Mouse (Mus musculus) kidney, adult 2 months (tissue): ENCODE measurements at regions not wholly inside any gene's neighbourhood (a gene's known extent, or its start where the extent isn't known, plus 50 kb on each side); places are given as distances from the start of the nearest gene placed in this dataset.

Experiments
- DNase-seq: peaks from one replicate; pipeline ENCODE4 v3.0.0; 2021
- H3K27ac ChIP-seq: fragments of 200-500 bp; 2 replicates; pipeline ENCODE4 v1.5.1; 2012; ENCODE audit warnings: low read depth, low read length, control low read depth, inconsistent platforms; ENCODE audit not compliant: insufficient read depth
- H3K27me3 ChIP-seq: fragments of 200-500 bp; replicated peaks from 2 replicates; pipeline ENCODE4 v1.6.1; 2012; ENCODE audit warnings: mild to moderate bottlenecking, moderate library complexity, low read length, inconsistent platforms; ENCODE audit not compliant: control insufficient read depth, insufficient read depth
- H3K36me3 ChIP-seq: fragments of 200-500 bp; 2 replicates; pipeline ENCODE4 v1.6.1; 2012; ENCODE audit warnings: mild to moderate bottlenecking, moderate library complexity, low read length, inconsistent platforms; ENCODE audit not compliant: control insufficient read depth, insufficient read depth
- H3K4me1 ChIP-seq: fragments of 200-500 bp; 2 replicates; pipeline ENCODE4 v1.6.1; 2011; ENCODE audit warnings: low read length; ENCODE audit not compliant: control insufficient read depth, insufficient read depth
- H3K4me3 ChIP-seq: fragments of 200-500 bp; 2 replicates; pipeline ENCODE4 v1.5.1; 2011; ENCODE audit warnings: mild to moderate bottlenecking, low read depth, low read length, control low read depth; ENCODE audit not compliant: insufficient read depth
- CTCF ChIP-seq: fragments of 200-500 bp; conservative IDR thresholded peaks from 2 replicates; pipeline ENCODE4 v1.5.1; 2011; ENCODE audit warnings: low read depth, mild to moderate bottlenecking, control low read depth, low read length, moderate library complexity, mixed read lengths; ENCODE audit not compliant: insufficient read depth, insufficient read length
- POLR2A ChIP-seq: fragments of 200-500 bp; IDR thresholded peaks from one replicate; pipeline ENCODE4 v1.6.1; 2011; ENCODE audit warnings: low read depth, low read length, control low read depth
- WGBS: fragments of 180-500 bp; shearing (Covaris S2); methylation state at CpG from one replicate; pipeline ENCODE4 v1.1.7; 2018; 5-methylcytosine and 5-hydroxymethylcytosine counted together

DNA sequence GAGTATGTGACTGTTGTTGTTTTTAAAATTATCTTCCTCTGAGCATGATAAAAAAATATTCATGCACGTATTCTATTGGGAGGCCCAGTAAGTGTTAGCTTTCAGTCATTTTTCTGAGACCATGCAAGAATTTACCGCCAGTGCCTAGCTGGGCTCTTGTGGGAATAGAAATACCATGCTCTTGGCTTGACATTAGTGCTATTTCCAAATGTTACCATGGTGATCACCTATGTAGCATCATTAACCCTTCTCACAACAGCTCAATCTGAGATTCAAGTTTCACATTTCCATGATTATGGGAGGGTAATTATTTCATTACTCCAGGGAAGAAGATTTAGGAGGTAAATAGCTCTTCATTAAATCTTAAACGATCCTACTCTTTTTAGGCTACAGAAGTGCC is 250.6 kb upstream of the Tbc1d2b start:
- Histone ChIP-seq H3K27me3 (no peaks in the 10 kb centered on the region), H3K27ac (no peak overlapping the region), H3K4me3 (no peak overlapping the region), H3K36me3 (no peaks in the 10 kb centered on the region), H3K4me1 (no peaks in the 10 kb centered on the region)
- WGBS: 79% methylated on average over 3 of the region's 3 CpGs
- no peak for TF ChIP-seq CTCF
- TF ChIP-seq POLR2A: no peak
- no peak for DNase-seq

DNA sequence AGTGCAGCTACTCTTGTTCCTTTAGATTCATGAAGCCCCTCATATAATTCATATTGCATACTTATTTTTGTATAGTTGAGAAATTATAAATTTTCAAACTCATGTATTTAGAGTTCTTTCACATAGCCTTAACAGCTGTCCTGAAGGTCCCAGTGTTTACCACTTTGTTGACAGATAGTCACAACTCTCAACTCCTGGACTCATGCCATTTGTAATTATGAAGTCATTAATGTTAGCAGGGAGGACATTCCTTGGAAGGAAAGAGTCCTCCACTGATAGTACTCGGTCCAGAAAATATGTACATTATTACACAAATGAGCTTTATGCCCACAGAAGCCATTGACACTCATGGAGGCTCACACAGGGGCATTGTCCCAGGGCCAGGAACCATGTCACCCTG is 224.3 kb upstream of the Tbc1d2b start:
- no peak overlapping the region for H3K27ac ChIP-seq
- H3K27me3 ChIP-seq: no peaks in the 10 kb centered on the region
- no peaks in the 10 kb centered on the region for H3K36me3 ChIP-seq
- DNase-seq: no peak
- no peak overlapping the region for H3K4me3 ChIP-seq
- no peaks in the 10 kb centered on the region for H3K4me1 ChIP-seq
- WGBS: 64% methylated on average over 1 of the region's 1 CpGs
- TF ChIP-seq CTCF (no peak), POLR2A (no peak)

DNA sequence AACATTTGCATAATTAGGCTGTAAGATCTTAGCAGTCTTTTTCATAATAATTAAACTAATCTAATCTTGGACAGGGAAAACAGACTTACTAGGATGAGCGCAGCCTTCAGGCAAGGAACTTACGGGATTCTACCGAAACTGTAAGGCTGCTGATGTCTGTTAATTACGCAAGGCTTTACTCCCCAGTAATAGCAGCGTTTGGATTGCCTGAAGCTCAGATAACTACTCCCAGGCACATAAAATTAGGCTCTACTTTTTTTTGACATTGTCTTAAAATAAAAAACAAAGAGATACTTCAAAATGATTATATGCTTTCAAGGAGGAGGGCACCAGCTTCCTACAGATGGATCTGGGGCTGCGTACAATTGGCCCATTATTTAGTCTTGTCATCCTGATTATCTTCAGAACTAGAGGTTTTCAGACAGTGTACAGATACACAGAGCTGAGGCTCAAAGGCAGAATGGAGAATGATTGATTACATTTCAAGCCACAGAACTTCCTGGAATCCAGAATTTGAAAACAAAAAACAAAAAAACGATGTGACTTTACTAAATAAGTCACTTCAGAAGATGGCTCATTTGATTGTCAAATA is 220.1 kb upstream of the Tbc1d2b start:
- TF ChIP-seq CTCF (no peak), POLR2A (no peak)
- H3K4me1 ChIP-seq: no peaks in the 10 kb centered on the region
- no peak overlapping the region for H3K27ac ChIP-seq
- no peak overlapping the region for H3K4me3 ChIP-seq
- H3K27me3 ChIP-seq: no peaks in the 10 kb centered on the region
- no peak for DNase-seq
- H3K36me3 ChIP-seq: no peaks in the 10 kb centered on the region
- 68% methylated on average over 7 of the region's 7 CpGs for WGBS

DNA sequence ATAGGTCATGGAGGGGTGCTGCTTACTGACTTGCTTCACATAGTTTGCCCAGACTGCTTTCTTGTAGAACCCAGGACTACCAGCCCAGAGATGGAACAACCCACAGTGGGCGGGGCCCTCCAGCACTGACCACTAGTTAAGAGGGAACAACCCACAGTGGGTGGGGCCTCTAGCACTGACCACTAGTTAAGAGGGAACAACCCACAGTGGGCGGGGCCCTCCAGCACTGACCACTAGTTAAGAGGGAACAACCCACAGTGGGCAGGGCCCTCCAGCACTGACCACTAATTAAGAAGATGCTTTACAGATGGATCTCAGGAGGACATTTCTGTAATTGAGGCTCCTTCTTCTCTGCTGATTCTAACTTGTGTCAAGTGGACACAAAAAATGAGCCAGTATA is 180.0 kb upstream of the Tbc1d2b start:
- no peaks in the 10 kb centered on the region; the same call in 1 of the 2 replicates for H3K27me3 ChIP-seq
- WGBS: 98% methylated on average over 2 of the region's 2 CpGs
- no peak overlapping the region for H3K4me3 ChIP-seq
- no peaks in the 10 kb centered on the region for H3K36me3 ChIP-seq
- H3K27ac ChIP-seq: no peak overlapping the region
- no peak for TF ChIP-seq CTCF
- TF ChIP-seq POLR2A: no peak
- DNase-seq: no peak
- no peaks in the 10 kb centered on the region for H3K4me1 ChIP-seq

GRCm38 (mm10) chr9:90446957-90447356 is 176.4 kb upstream of the Tbc1d2b start:
- peak; percentile 22 for DNase-seq
- WGBS: 14% methylated on average over 4 of the region's 4 CpGs
- Histone ChIP-seq H3K4me1 (no peaks in the 10 kb centered on the region), H3K4me3 (no peak overlapping the region), H3K36me3 (no peaks in the 10 kb centered on the region), H3K27me3 (no peaks in the 10 kb centered on the region; the same call in 1 of the 2 replicates), H3K27ac (no peak overlapping the region)
- no peak for TF ChIP-seq POLR2A
- TF ChIP-seq CTCF: peak; percentile 59

DNA sequence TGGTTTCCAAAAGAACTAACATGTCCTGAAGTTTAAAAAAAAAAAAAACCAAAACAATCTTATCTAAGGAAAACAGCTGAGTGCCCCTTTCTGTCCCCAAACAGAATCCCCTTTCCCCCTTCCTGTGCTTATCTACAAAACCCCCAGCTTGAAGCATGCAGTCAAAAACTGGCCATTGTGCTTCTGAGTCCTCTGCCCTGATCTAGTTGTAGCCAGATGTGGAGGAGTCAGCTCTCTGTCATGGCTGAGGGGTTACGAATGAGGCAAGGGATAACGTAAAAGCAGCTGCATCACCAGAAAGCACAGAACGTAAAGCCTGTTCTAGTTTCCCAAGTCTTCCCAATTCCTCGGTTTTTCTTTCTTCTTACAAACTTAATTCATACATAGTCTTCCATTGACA is 164.3 kb upstream of the Tbc1d2b start:
- TF ChIP-seq POLR2A (no peak), CTCF (no peak)
- Histone ChIP-seq H3K4me1 (no peaks in the 10 kb centered on the region), H3K4me3 (no peak overlapping the region), H3K36me3 (no peaks in the 10 kb centered on the region), H3K27ac (no peak overlapping the region), H3K27me3 (no peaks in the 10 kb centered on the region; the same call in 1 of the 2 replicates)
- DNase-seq: no peak
- 36% methylated on average over 4 of the region's 4 CpGs for WGBS

DNA sequence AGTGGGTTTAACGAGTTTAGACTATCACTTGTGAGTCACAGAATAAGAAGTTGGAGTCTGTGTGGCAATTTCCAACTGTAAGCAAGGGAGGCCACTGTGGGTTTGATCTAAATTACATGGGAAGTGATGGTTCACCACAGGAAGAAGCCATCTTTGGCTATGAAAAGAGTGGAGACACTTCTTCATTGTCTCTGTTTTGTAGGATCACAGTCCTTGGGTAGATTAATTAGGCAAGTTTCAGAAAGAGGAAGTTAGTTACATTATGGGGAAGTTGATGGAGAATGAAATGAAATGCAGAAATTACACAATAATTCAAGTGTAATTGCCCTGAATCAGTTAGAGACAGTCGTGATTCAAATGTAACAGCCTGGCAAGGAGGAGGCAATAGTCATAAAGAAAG is 160.3 kb upstream of the Tbc1d2b start:
- DNase-seq: no peak
- no peaks in the 10 kb centered on the region for H3K36me3 ChIP-seq
- H3K27me3 ChIP-seq: no peaks in the 10 kb centered on the region
- TF ChIP-seq POLR2A (no peak), CTCF (no peak)
- no peak overlapping the region for H3K4me3 ChIP-seq
- H3K27ac ChIP-seq: no peak overlapping the region
- no peaks in the 10 kb centered on the region for H3K4me1 ChIP-seq
- WGBS: 63% methylated on average over 2 of the region's 2 CpGs

DNA sequence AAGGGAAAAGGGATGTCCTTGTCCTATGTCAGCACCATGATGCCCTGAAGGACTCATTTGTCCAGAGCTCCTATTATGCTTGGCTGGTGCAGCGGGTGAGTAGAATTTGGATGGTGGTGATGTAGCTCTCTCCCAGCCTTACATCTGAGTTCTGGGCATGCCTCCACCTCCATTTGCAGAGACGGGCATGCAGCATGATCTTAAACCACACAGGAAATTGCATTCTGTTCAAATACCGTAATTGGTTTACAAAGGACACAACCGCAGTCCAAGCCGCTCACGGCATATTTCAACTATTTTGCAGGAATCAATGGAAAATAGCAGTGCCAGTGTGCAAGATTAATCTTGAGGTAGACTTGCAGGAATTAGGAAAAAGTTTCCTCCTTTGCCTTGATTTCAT is 151.1 kb upstream of the Tbc1d2b start:
- H3K27ac ChIP-seq: no peak overlapping the region
- DNase-seq: no peak
- H3K36me3 ChIP-seq: no peaks in the 10 kb centered on the region
- no peaks in the 10 kb centered on the region for H3K27me3 ChIP-seq
- H3K4me3 ChIP-seq: no peak overlapping the region
- H3K4me1 ChIP-seq: no peaks in the 10 kb centered on the region
- WGBS: 94% methylated on average over 6 of the region's 6 CpGs
- TF ChIP-seq POLR2A: no peak
